Mouse (Mus musculus): ENCODE measurements around the gene B4galnt3.

DNA sequence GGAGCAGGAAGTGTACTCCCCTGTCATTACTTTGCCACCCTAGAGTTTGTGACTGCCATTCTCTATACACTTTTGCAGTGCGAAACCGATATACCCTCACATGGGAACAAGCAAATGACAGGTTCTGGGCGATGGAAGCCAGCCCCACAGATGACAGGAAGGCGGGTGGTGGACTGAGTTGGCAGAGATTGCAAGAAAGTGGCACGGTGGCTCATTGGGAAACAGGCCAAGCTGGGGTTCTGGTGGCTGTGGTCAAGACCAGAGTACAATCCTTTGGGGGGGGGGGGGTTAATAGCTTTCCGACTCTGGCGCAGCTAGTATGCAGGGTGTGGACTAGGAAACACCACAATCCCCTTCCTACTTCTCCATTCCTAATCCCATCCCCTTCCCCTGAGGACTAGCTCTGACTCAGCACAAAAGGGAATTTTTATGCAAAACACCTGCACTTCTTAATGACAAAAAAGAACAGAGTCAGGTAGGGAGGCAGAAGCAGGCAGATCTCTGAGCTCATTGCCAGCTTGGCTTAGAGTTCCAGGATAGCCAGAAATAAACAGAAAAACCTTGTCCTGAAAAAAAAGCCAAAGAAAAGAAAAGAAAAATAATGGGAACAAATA is 2.9 kb downstream of the B4galnt3 start:
- TF ChIP-seq POLR2A (IDR thresholded peaks at IDR 0.05; ENCODE audit: insufficient read length, low read depth) (no peak), E2F4 (IDR thresholded peaks at IDR 0.05; ENCODE audit: insufficient read depth) (no peak), MAX (IDR thresholded peaks at IDR 0.05; ENCODE audit: low read depth) (no peak), MYOD1 (IDR thresholded peaks at IDR 0.05; ENCODE audit: control insufficient read depth in 1 of 3, insufficient read length in 2 of 3, low read depth in 2 of 3) (no peak), MYOG (IDR thresholded peaks at IDR 0.05; ENCODE audit: control insufficient read depth in 1 of 3, insufficient read depth in 1 of 3, insufficient read length in 2 of 3, low read depth in 2 of 3) (no peak), USF1 (IDR thresholded peaks at IDR 0.05; ENCODE audit: low read depth) (no peak), POLR2AphosphoS2 (IDR thresholded peaks at IDR 0.05; ENCODE audit: insufficient read length, low read depth) (no peak)
